Mouse (Mus musculus) forebrain, embryonic 13.5 days (tissue): ENCODE measurements around the gene Hk3. TPM values are rescaled to one million over a fixed set of nuclear protein-coding genes. Genes with fewer than 3 reads are reported as not detected.

Experiments used
- ATAC-seq: fragments of 200-750 bp; cut with Nextera tagmentation; 2 replicates; pipeline ENCODE4 v1.8.0; 2017
- H3K27ac ChIP-seq: fragments of 300-500 bp; sonication (generic); 2 replicates; pipeline ENCODE4 v1.5.1; 2015; ENCODE audit warnings: inconsistent platforms, mild to moderate bottlenecking, moderate library complexity
- H3K27me3 ChIP-seq: fragments of 300-500 bp; sonication (generic); 2 replicates; pipeline ENCODE4 v1.6.1; 2015; ENCODE audit warnings: mild to moderate bottlenecking, inconsistent platforms
- H3K36me3 ChIP-seq: fragments of 300-500 bp; sonication (generic); 2 replicates; pipeline ENCODE4 v1.6.1; 2015; ENCODE audit warnings: mild to moderate bottlenecking, inconsistent platforms; ENCODE audit not compliant: poor library complexity, severe bottlenecking
- H3K4me1 ChIP-seq: fragments of 300-500 bp; sonication (generic); 2 replicates; pipeline ENCODE4 v1.6.1; 2015; ENCODE audit warnings: inconsistent platforms
- H3K4me2 ChIP-seq: fragments of 300-500 bp; sonication (generic); 2 replicates; pipeline ENCODE4 v1.6.1; 2015; ENCODE audit warnings: inconsistent platforms, mild to moderate bottlenecking, moderate library complexity
- H3K4me3 ChIP-seq: fragments of 300-500 bp; sonication (generic); 2 replicates; pipeline ENCODE4 v1.5.1; 2015; ENCODE audit warnings: mild to moderate bottlenecking, inconsistent platforms
- H3K9ac ChIP-seq: fragments of 300-500 bp; sonication (generic); 2 replicates; pipeline ENCODE4 v1.6.1; 2015; ENCODE audit warnings: mild to moderate bottlenecking, inconsistent platforms
- H3K9me3 ChIP-seq: fragments of 300-500 bp; sonication (generic); replicated peaks from 2 replicates; pipeline ENCODE4 v1.6.1; 2016; ENCODE audit warnings: inconsistent platforms
- WGBS: fragments of 180-500 bp; shearing (Covaris S2); methylation state at CpG from one replicate; pipeline ENCODE4 v1.1.7; 2015; 5-methylcytosine and 5-hydroxymethylcytosine counted together
- polyA plus RNA-seq: library from polyadenylated mRNA; unstranded; fragments of >200 nt; fragmentation: Nextera tagmentation; extraction: Ambion mirVana; gene quantifications from 2 replicates; pipeline ENCODE4 v1.2.1, GENCODE M21; 2015

Gene Hk3
- polyA plus RNA-seq, result 0.48 and 0.59 TPM in 2 replicates

DNA sequence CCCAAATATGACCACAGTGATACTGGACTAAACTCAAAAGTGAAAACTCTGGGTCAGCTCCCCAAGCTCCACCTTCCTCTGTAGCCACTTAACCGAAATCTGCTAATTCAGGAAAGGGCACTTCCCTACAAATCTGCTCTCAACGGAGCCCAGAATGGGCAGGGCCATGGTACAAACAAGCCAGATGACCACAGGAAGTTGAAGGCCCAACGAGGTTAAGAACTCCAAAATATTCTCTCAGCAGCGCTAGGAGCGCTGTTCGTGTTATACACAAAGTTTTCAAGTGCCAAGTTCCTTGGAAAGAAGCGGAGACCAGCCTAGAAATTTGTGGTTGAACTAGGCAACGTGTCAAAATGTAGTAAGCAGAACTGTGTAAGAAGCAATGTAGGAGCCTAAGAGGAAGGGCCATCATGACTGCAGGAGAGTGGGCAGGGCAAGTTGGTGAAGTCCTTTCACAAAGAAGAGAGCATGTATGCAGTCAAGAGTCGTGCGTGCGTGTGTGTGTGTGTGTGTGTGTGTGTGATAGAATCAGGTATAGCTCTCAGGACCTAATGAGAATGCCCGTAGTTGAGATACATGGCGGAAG lies at the start of gene Hk3:
TSS of gene Hk3 (minus strand) at position 192 of the 586 bp plus-strand sequence.
- Histone ChIP-seq H3K9ac (no peak within 1 kb of the TSS), H3K9me3 (no peaks in the 10 kb centered on the region), H3K27me3 (no peaks in the 10 kb centered on the region), H3K4me2 (no peak within 1 kb of the TSS), H3K4me3 (no peak within 1 kb of the TSS), H3K36me3 (peaks cover 8% of the 10 kb centered on the region), H3K27ac (no peak within 1 kb of the TSS), H3K4me1 (no peaks in the 10 kb centered on the region)
- WGBS, result 93% methylated on average over 13 of the region's 13 CpGs
- no peak for ATAC-seq

DNA sequence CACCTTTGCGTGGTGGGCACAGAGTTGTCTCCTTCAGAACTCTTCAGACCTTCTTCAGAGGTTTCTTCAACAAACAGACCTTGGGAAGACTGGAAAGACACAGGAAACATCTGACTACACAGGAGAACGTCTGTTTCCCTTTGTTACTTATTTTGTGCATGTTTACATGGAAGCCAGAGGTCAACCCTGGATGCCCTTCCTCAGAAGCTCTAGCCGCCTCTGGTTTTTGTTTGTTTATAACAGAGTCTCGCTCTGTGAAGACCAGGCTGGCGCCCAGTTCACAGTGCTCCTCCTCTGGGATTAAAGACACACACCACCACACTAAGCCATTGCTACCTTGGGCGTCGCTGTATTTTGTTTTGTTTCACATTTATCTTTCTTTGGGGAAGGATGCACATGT lies 48.5 kb upstream of the Hk3 start:
- H3K36me3 ChIP-seq, result 0 out of 2 replicates have a peak, but pooled peaks cover 3% of the 10 kb centered on the region
- ATAC-seq, result no peak
- H3K27ac ChIP-seq, result no peak overlapping the region
- no peaks in the 10 kb centered on the region for H3K27me3 ChIP-seq
- no peak overlapping the region for H3K4me2 ChIP-seq
- no peak overlapping the region for H3K9ac ChIP-seq
- H3K9me3 ChIP-seq, result no peaks in the 10 kb centered on the region
- H3K4me3 ChIP-seq, result no peak overlapping the region
- WGBS, result 79% methylated on average over 7 of the region's 7 CpGs
- no peaks in the 10 kb centered on the region for H3K4me1 ChIP-seq

DNA sequence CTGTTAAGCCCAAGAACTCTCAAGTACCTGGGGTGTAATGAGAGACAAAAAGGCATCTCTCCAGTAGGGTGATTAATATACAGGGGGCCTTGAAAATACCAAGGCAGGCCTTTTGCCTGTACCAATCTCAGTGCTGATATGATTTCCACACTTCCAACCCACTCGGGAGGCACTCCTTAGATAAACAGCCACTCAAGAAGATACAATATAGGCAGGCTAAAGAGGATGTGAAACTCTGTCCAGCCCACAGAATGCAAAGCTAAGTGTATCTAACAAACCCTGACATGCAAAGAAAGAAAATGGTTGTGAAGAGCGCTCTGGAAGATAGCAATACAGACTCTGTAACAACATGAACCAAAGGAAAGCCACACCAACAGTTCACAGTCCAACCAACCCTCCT lies 42.1 kb upstream of the Hk3 start:
- H3K36me3 ChIP-seq, result 0 out of 2 replicates have a peak, but pooled peaks cover 2% of the 10 kb centered on the region
- H3K27ac ChIP-seq, result no peak overlapping the region
- H3K9ac ChIP-seq, result no peak overlapping the region
- no peak overlapping the region for H3K4me3 ChIP-seq
- ATAC-seq, result no peak
- H3K9me3 ChIP-seq, result no peaks in the 10 kb centered on the region
- no peaks in the 10 kb centered on the region for H3K27me3 ChIP-seq
- 90% methylated on average over 2 of the region's 2 CpGs for WGBS
- H3K4me2 ChIP-seq, result no peak overlapping the region
- no peaks in the 10 kb centered on the region for H3K4me1 ChIP-seq

DNA sequence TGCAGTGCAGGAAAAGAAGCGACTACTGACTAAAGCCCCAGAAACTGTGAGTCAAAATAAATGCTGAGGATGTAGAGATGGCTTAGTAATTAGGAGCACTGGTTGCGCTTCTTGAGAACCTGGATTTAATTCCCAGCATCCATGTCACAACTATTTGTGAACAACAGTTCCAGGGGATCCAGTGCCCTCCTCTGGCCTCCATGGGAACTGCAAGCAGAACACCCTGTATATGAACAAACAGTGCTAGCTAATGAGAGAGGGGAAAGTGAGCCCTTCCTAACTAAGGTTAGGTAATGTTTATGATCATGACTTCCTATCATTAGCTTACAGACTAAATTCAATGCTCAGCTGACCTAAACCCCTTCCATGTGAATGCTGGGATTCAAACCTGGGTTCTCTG lies 36.9 kb upstream of the Hk3 start:
- Histone ChIP-seq H3K4me3 (no peak overlapping the region), H3K9me3 (no peaks in the 10 kb centered on the region), H3K4me2 (no peak overlapping the region), H3K27ac (no peak overlapping the region), H3K36me3 (peaks cover 18% of the 10 kb centered on the region), H3K4me1 (no peaks in the 10 kb centered on the region), H3K9ac (no peak overlapping the region), H3K27me3 (no peaks in the 10 kb centered on the region)
- ATAC-seq, result no peak
- 95% methylated on average over 2 of the region's 2 CpGs for WGBS

DNA sequence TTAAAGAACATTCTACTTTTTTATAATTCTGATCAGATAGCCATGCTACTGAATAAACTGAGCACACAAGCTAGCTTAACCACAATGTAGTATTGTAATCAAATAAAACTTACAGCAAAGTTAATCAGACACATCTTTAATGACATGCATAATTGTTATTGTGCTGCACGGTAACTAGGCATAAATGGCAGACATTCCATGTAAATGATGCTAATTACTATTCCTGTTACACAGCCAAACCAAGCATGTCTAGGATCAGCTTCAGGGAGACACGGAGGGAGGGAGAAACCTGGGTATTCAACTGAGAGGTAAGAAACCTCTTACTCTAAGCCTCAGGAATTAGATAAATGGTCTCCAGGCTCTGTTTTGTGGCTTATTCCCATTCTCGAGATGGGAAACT lies 26.5 kb upstream of the Hk3 start:
- Histone ChIP-seq H3K36me3 (peaks cover 17% of the 10 kb centered on the region), H3K4me3 (no peak overlapping the region), H3K27ac (no peak overlapping the region), H3K4me1 (peaks cover 5% of the 10 kb centered on the region; the same call in 1 of the 2 replicates), H3K27me3 (no peaks in the 10 kb centered on the region), H3K4me2 (no peak overlapping the region), H3K9ac (no peak overlapping the region), H3K9me3 (no peaks in the 10 kb centered on the region)
- ATAC-seq, result no peak
- 43% methylated on average over 3 of the region's 3 CpGs for WGBS

DNA sequence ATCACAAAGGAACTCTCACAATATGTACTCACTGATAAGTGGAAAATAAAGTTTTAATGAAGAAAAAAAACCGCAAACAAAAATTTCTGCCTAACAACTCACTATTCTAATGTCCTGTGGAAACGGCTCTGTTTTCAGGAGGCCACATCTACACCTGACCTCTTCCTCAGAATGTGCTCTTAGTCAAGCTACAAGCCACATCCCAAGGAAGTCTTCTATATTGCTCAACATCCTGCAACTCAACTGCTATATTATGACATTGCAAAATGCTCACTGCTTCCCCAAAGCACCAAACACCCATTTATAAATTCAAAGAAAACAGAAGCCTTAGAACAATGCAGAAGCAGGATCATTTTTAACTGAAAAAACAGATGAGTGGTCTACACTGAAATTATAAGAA lies 18.8 kb upstream of the Hk3 start:
- H3K9ac ChIP-seq, result no peak overlapping the region
- no peak for ATAC-seq
- H3K4me2 ChIP-seq, result no peak overlapping the region
- peaks cover 20% of the 10 kb centered on the region for H3K36me3 ChIP-seq
- WGBS, result 95% methylated on average over 2 of the region's 2 CpGs
- no peak overlapping the region for H3K4me3 ChIP-seq
- H3K27ac ChIP-seq, result no peak overlapping the region
- H3K9me3 ChIP-seq, result no peaks in the 10 kb centered on the region
- H3K4me1 ChIP-seq, result no peaks in the 10 kb centered on the region
- H3K27me3 ChIP-seq, result no peaks in the 10 kb centered on the region

DNA sequence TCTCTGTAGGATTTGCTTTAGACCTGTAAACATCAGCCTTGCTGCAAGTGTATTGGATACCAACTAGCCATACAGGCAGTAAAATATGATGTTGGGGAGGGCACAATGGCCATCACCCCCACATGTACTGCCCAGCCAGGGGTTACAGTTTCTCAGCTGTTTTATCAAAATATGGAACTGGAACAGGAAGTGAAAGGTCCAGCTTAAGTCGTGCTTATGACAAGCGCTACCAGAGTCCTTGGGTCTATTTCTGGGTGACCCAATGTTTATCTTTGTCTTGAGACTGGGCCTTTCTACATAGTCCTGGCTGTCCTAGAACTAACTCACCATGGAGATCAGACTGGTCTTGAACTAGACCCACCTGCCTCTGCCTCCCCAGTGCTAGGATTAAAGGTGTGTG lies 3.0 kb upstream of the Hk3 start:
- ATAC-seq, result no peak
- H3K4me3 ChIP-seq, result no peak overlapping the region
- no peaks in the 10 kb centered on the region for H3K27me3 ChIP-seq
- no peaks in the 10 kb centered on the region for H3K4me1 ChIP-seq
- H3K27ac ChIP-seq, result no peak overlapping the region
- H3K9ac ChIP-seq, result no peak overlapping the region
- H3K36me3 ChIP-seq, result peaks cover 25% of the 10 kb centered on the region
- no peaks in the 10 kb centered on the region for H3K9me3 ChIP-seq
- no peak overlapping the region for H3K4me2 ChIP-seq
- 98% methylated on average over 2 of the region's 2 CpGs for WGBS

DNA sequence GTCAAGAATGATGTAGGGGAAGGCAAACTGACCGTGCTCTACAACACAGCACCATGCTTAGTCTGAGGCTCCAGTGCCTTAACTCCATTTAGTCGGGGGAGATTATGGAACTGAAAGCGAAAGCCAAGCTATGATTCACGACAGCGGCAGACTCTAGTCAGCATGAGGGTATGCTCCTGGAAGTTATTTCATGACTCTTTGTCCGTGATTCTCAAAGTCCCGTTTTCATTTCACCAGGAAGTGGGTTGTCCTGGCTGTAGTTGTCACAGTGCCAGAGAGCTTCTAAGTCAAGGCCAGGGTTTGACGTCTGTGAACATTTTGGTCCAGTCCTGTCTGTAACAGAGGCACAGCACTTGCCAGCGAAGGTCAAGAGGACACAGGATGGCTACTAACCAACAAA lies 1.5 kb upstream of the Hk3 start:
- Histone ChIP-seq H3K9me3 (no peaks in the 10 kb centered on the region), H3K9ac (no peak overlapping the region), H3K4me2 (no peak overlapping the region), H3K27me3 (no peaks in the 10 kb centered on the region), H3K36me3 (peaks cover 12% of the 10 kb centered on the region), H3K4me1 (no peaks in the 10 kb centered on the region), H3K4me3 (no peak overlapping the region), H3K27ac (no peak overlapping the region)
- no peak for ATAC-seq
- WGBS, result 85% methylated on average over 9 of the region's 9 CpGs

DNA sequence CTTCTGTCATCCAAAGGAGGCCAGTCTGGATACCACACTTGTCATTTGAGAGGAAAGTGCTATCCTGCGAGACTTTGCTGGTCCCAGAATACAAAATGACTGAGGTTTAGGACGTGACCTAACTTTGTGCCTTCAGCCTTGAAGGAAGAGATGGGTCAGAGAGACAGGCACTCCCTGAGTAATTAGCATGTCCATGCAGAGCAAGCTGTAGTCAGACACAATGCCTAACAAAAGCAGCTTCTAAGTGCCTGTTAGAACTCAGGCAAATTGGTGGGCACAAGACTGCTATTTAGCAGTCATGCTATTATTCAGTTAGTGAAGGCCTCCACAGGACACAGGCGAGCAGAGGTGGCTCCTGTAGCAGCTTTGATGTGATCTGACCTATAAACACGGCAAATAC lies 1.1 kb upstream of the Hk3 start:
- Histone ChIP-seq H3K9me3 (no peaks in the 10 kb centered on the region), H3K27ac (no peak overlapping the region), H3K9ac (no peak overlapping the region), H3K4me2 (no peak overlapping the region), H3K27me3 (no peaks in the 10 kb centered on the region), H3K4me3 (no peak overlapping the region), H3K36me3 (peaks cover 9% of the 10 kb centered on the region), H3K4me1 (no peaks in the 10 kb centered on the region)
- no peak for ATAC-seq
- WGBS, result 32% methylated on average over 4 of the region's 4 CpGs

DNA sequence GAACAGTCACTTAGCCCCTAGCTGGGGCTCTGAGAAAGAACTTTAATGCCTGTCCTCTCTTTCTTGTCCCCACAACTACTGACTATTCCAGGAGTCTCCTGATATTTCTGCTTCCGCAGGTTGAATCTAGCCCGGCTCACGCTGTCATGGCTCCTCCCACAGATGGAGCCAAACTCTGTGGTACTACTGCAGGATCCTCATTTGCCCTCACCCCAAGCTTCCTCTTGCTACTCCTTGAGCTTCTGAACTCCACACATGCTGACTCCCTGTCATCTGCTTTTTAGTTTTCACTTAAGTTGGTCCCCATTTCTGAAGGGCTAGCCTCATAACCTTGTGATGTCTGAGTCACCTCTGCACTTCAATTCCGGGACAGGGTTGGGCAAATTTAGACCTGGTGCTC lies 1.1 kb downstream of the Hk3 start:
- Histone ChIP-seq H3K27ac (no peak overlapping the region), H3K36me3 (no peaks in the 10 kb centered on the region), H3K27me3 (0 out of 2 replicates have a peak, but pooled peaks cover 2% of the 10 kb centered on the region), H3K4me1 (no peaks in the 10 kb centered on the region), H3K9me3 (no peaks in the 10 kb centered on the region), H3K4me2 (no peak overlapping the region), H3K4me3 (no peak overlapping the region), H3K9ac (no peak overlapping the region)
- 95% methylated on average over 4 of the region's 4 CpGs for WGBS
- ATAC-seq, result no peak

DNA sequence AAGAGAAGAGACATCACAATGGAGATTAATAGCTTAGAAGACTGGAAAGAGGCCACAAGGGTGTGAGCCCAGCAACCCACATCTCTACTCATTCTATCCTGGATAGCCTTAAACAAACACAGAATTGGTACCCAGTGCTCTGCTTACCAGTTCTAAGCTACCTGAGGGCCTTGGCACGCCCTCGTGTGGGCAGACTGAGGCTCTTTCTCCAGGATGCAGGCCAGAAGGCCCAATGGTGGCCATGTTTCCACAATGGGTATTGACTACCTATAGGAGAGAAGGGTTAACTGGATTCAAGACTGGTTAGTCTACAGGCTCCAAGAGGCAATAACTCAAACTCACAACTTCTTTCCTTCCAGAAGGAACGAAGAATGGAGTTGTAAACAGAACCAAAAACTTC lies 2.0 kb downstream of the Hk3 start:
- ATAC-seq, result no peak
- 65% methylated on average over 3 of the region's 3 CpGs for WGBS
- Histone ChIP-seq H3K27ac (no peak overlapping the region), H3K9me3 (no peaks in the 10 kb centered on the region), H3K4me2 (no peak overlapping the region), H3K36me3 (no peaks in the 10 kb centered on the region), H3K9ac (no peak overlapping the region), H3K4me3 (no peak overlapping the region), H3K4me1 (no peaks in the 10 kb centered on the region), H3K27me3 (0 out of 2 replicates have a peak, but pooled peaks cover 4% of the 10 kb centered on the region)

DNA sequence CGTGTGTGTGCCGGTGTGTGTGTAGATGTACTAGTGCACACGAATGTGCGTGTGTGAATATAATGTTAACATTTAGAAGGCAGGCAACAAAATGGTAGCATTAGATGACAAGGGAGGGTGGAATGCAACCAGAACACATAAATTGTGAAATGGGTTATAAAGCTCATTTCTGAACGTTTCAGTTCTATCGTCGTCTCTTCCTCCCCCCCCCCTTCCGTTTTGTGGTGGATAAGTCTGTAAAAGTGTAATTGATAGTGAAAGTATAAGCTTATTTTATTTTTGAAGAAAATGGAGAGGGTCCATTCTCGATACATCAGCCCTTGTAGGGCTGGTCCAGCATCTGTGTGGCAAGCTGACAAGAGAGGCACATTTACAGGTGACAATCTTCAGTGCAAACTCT lies 2.5 kb downstream of the Hk3 start:
- no peak overlapping the region for H3K27ac ChIP-seq
- H3K36me3 ChIP-seq, result no peaks in the 10 kb centered on the region
- H3K9ac ChIP-seq, result no peak overlapping the region
- no peak overlapping the region for H3K4me2 ChIP-seq
- 91% methylated on average over 9 of the region's 9 CpGs for WGBS
- H3K27me3 ChIP-seq, result 0 out of 2 replicates have a peak, but pooled peaks cover 4% of the 10 kb centered on the region
- H3K4me1 ChIP-seq, result no peaks in the 10 kb centered on the region
- H3K9me3 ChIP-seq, result no peaks in the 10 kb centered on the region
- no peak overlapping the region for H3K4me3 ChIP-seq
- ATAC-seq, result no peak

DNA sequence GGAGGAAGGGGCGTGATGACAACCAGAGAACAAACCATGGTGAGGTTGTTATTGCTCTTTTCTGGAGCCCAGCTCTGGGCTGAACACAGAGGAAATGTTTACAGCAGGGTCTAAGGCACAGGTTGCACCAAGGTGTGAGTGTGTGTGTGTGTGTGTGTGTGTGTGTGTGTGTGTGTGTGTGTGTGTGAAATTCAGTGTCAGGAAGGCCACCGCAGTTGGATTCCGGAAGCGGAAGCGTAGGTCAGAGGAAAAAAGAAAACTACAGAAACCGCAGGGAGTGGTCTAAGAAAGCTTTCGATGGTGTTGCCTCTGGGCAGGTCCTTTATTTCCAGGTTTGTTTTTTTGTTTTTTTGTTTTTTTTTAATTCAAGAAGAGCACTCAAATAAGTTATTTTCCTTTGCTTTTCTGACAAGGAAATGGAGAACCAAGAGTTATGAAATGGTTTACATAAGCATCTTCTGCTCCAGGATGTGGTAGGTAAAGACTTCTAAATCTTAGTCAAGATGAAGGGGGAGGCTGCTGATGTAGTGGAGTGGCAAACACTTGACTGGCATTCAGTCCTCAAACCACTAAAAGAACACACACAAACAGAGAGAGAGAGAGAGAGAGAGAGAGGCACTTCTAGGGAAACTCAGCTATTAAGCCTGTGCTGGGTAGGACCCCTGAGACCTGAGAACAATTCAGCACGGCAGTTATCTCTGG lies 3.1 kb downstream of the Hk3 start:
- Histone ChIP-seq H3K9ac (no peak overlapping the region), H3K27me3 (peaks cover 7% of the 10 kb centered on the region; the same call in 1 of the 2 replicates), H3K4me3 (no peak overlapping the region), H3K27ac (no peak overlapping the region), H3K36me3 (no peaks in the 10 kb centered on the region), H3K4me2 (no peak overlapping the region), H3K9me3 (no peaks in the 10 kb centered on the region), H3K4me1 (no peaks in the 10 kb centered on the region)
- WGBS, result 86% methylated on average over 8 of the region's 8 CpGs
- no peak for ATAC-seq
